Mouse (Mus musculus): ENCODE results near the gene Mtx1.
"Not testable (repeated sequence)": the region's sequence is repeated elsewhere in the genome, so short reads cannot be mapped to it uniquely, and the experiment has no call there.

Mtx1 gene

DNA sequence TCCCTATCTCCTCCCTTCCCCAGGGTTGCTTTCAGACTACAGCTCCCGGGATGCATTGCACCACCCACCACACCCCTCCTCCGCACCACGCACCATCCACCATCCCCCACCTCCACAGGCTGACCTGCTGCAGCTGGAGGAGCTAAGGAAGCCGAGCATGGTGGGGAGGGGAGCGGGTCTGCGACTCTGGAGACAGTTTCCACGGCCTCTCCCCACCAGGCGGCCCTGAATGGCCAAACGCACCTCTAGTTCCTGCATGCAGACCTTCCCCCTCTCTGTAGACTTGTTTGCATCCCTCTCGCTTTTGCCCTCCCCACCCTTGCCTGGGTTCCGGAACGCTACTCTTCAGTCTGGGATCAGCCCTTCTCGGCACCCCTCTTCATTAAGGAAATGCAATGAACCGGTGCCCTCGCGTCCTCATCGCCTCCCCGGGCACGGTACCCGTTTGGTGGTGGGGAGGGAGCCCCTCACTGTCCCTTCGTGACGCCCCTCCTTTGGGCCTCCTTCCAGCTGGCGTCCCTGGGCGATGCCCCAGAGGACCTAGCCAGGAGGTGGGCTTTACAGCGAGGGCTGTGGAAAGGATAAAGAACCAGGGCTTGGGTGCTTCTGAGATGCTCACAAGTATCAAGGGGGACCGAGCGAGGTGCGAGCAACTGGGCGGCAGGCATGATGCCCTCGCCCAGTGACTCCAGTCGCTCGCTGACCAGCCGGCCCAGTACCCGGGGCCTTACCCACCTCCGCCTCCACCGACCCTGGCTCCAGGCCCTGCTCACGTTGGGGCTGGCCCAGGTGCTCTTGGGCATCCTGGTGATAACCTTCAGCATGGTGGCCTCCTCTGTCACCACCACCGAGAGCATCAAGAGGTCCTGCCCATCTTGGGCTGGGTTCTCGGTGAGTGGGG lies 43.6 kb downstream of the Mtx1 start, which contains the start of gene Fam189b:
Gene Fam189b, plus strand, starts transcription at position 86 of the 901 bp plus-strand sequence.
- DNase-seq (ENCODE audit: low spot score in 2 of 2): peak; percentile 73 to 83

GRCm38 (mm10) chr3:89182531-89183057 lies 44.3 kb downstream of the Mtx1 start:
- no peak for DNase-seq (ENCODE audit: low spot score in 2 of 2)

DNA sequence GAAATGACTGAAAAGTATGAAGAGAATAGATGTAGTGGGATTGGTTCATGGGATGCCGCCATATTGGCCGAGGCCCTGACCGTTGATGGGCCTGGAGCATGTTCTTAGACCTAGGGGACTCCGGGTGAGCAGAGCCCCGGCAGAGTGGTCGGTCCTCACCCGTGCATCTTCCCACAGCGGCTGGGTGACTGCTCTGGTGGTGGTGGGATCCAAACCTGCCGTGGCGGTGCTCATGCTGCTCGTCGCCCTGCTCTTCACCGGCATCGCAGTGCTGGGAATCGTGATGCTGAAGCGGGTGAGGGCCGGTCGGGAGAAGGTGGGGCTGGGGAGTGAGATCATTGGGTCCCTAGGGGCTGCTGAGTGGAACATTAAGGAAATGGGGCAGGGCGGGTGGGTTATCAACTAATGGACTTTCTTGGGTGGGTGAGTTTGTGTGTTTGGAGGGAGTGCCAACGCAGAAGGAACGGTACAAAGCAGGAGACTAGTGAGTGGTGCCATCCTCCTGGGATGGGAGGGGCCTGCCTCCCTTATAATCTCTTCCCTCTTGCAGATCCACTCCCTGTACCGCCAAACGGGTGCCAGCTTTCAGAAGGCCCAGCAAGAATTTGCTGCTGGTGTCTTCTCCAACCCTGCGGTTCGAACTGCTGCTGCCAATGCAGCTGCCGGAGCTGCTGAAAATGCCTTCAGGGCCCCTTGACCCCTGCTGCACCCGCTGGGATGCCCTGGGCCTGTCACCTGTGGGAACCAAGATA lies 45.0 kb downstream of the Mtx1 start:
- DNase-seq (ENCODE audit: low spot score in 2 of 2): no peak

DNA sequence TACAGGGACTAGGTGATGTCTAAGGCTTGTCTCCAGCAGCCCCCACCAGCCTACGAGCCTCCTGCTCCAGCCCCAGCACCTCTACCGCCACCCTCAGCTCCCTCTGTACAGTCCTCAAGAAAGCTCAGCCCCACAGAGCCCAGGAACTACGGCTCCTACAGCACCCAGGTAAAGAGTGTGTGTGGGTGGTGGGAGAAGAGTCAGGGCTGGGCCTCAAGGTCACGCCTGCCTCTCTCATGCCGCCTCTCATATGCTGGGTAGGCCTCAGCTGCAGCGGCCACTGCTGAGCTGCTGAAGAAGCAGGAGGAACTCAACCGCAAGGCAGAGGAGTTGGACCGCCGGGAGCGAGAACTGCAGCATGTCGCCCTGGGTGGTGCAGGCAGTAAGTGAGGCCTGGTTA lies 47.8 kb downstream of the Mtx1 start:
- DNase-seq (ENCODE audit: low spot score in 2 of 2): no peak

DNA sequence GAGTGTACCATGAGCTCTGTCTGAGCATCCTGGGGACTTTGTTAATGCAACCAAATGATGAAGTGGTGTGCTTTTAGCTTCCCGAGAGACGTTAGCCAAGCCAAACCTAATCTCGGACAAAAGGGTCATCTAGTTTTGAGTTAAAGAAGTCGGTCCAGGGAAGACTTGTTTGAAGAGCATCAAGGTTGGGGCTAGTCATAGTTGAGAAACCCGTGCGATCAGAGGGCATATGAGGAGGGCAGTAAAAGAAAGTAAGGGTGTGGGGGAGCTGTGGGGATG lies 48.8 kb downstream of the Mtx1 start:
- DNase-seq (ENCODE audit: low spot score in 2 of 2): no peak

GRCm38 (mm10) chr3:89177242-89178106 lies 49.4 kb downstream of the Mtx1 start, which contains the start of gene Scamp3:
Gene Scamp3 (plus strand): TSS chr3:89177473.
- DNase-seq (ENCODE audit: low spot score in 2 of 2): peak; percentile 61 to 83

DNA sequence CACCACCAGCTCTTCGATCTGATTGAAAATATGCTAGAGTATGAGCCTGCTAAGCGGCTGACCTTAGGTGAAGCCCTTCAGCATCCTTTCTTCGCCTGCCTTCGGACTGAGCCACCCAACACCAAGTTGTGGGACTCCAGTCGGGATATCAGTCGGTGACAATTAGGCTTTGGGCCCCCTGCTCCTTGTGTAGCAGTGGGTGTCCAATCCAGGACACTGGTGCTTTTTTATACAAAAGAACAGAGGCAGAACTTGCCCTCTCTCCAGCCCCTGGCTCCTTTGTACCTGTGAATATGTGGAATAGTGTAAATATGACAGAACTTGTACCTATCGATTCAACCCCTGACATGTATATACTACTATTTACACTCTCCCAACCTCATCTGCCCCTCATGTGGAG lies 50.5 kb downstream of the Mtx1 start:
- DNase-seq (ENCODE audit: low spot score in 2 of 2): no peak

GRCm38 (mm10) chr3:89175544-89175943 lies 51.3 kb downstream of the Mtx1 start:
- no peak for DNase-seq (ENCODE audit: low spot score in 2 of 2)

GRCm38 (mm10) chr3:89174844-89175243 lies 52.0 kb downstream of the Mtx1 start:
- no peak for DNase-seq (ENCODE audit: low spot score in 2 of 2)

- no peak for DNase-seq (ENCODE audit: low spot score in 2 of 2)
Observed at GRCm38 (mm10) chr3:89166945-89167344, 59.9 kb downstream of the Mtx1 start.

DNA sequence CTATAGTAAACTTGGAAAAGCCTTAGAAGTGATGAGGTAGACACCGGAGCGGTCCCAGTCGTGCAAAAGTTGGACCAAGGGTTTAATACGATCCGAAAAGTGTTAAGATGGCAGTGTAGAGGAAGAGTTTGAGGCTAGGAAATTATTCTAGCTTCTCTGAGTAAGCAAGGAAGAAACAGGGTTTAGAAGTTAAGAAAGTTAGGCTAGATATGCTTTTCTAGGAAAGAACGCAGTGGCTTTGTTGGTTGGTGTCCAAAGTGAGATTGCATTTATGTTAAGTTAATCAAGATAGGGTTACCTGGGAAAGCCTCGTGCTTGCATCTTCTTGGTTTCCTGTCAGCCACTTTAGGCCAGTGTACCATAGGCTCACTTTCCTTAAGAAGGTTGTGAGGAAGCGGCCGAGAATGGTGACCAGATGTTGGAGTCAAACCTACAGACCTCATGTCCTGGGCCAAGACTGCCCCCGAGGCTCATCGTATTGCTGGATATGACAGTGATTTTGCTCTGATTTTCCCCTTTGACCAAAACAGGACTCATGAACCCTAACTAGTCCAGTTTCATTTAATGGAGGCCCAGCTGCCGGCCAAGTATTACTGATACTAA lies 61.5 kb downstream of the Mtx1 start:
- DNase-seq (ENCODE audit: low spot score in 2 of 2): no peak

DNA sequence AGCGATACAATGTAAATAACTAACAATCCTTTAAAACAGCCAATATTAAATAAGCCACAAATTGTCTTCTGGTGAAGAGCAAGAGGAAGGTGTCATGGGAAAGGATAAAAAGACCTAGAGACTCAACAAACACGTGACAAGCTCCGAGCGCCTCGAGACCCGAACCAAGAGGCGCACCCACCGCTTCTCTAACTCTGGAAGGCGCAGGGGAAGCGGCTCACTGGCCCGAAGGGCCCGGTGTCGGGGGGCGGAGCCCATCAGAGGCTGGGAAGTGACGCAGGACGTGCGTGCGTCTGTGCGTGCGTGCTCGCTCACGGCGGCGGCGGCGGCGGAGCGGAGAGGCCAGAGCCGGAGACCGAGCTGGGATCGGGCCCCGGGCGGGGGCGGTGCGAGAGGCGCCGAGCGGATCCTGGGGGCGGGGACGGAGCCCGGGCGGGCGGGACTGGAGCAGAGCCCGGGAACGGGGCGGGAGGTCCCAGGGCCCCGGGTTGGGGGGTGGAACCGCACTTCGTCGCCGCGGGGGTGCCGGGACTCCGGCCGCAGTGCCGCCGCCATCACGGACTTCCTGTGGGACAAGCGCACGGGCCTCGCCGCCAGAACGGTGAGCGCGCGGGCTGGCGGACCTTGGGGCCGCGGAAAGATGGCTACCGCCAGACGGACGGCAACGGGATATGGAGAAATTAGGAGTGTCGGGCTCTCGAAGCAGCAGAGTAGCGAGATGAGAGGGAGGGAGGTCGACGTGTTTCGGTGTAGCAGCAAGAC lies 62.2 kb downstream of the Mtx1 start, which contains the start of gene Clk2:
Gene Clk2, plus strand, starts transcription at position 290 of the 762 bp plus-strand sequence.
- peak; percentile 88 to 91 for DNase-seq (ENCODE audit: low spot score in 2 of 2)

DNA sequence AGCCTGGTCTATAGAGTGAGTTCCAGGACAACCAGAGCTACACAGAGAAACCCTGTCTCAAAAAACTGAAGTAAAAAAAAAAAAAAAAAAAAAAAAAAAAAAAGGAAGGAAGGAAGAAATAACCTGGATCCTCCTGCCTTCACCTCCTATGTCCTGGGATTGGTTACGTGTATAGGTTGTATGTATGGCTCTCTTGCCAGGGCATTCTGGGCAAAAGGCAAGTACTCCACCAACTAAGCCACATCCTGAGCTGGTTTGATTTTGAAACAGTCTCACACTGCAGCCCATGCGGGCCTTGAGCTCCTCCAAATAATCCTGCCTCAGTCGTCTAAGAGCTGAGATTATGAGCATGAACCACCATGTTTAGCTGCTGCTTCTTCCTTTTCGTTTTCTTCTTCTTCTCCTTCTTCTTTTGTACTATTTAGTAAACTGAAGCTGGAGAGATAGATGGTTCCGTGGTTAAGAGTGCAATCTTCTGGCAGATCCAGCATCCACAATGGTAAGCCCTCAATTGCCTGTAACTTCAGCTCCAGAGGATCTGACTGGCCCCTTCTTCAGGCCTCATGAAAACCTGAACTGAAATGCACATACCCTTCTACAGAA lies 63.1 kb downstream of the Mtx1 start:
- no peak for DNase-seq (ENCODE audit: low spot score in 2 of 2)

GRCm38 (mm10) chr3:89163123-89163522 lies 63.8 kb downstream of the Mtx1 start:
- no peak for DNase-seq (ENCODE audit: low spot score in 2 of 2)

GRCm38 (mm10) chr3:89161786-89162185 lies 65.1 kb downstream of the Mtx1 start:
- DNase-seq (ENCODE audit: low spot score in 2 of 2): no peak

GRCm38 (mm10) chr3:89161207-89161606 lies 65.7 kb downstream of the Mtx1 start:
- DNase-seq (ENCODE audit: low spot score in 2 of 2): not testable (repeated sequence)

- DNase-seq (ENCODE audit: low spot score in 2 of 2): no peak
Observed at GRCm38 (mm10) chr3:89159616-89160344, 67.1 kb downstream of the Mtx1 start, which contains the start of gene Hcn3. Gene Hcn3 (minus strand): TSS chr3:89160196.

DNA sequence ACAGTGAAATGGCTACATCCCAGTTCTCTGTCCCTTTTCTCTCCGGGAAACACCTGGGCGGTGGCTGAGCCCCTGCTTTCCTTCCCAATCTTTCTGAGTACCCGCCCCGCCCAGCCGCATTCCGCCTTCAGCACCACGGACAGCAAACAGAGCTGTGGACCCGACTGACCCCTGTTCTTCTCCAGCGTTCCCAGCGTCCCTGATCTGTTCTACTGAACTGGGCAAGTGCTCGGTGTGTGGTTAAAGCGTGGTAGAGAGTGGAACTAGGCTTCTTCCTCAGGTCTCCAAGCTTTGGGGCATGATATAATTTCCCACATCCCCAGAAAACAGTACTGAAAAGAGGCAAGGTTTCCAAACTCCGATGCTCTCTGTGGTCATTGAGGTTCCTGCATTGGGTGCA lies 67.7 kb downstream of the Mtx1 start:
- peak in 1 of 2 experiments; percentile 56 for DNase-seq (ENCODE audit: low spot score in 2 of 2)

Measured in urinary bladder, adult 18-20 months (tissue).